Mouse (Mus musculus) megakaryocyte, embryonic 14.5 days (primary cell): ENCODE measurements around the gene Edar.

Source experiments
- FLI1 ChIP-seq: IDR thresholded peaks from 2 replicates; pipeline ENCODE4 v1.6.1; 2012; ENCODE audit warnings: low read length, inconsistent platforms, mixed read lengths
- GATA1 ChIP-seq: IDR thresholded peaks from 3 replicates; pipeline ENCODE4 v1.6.1; 2012; ENCODE audit warnings: mixed read lengths, low read length, inconsistent platforms, borderline replicate concordance

GRCm38 (mm10) chr10:58675533-58675932 is at the start of gene Edar:
- TF ChIP-seq GATA1 (no peak), FLI1 (no peak)
